Mouse (Mus musculus): Measurements from ENCODE around the gene Cdkal1. TPM values are rescaled to one million over a fixed set of nuclear protein-coding genes. Genes with fewer than 3 reads are reported as not detected.

Gene Cdkal1
- polyA plus RNA-seq, 1 experiment from 2014 or later = 33.9 TPM

DNA sequence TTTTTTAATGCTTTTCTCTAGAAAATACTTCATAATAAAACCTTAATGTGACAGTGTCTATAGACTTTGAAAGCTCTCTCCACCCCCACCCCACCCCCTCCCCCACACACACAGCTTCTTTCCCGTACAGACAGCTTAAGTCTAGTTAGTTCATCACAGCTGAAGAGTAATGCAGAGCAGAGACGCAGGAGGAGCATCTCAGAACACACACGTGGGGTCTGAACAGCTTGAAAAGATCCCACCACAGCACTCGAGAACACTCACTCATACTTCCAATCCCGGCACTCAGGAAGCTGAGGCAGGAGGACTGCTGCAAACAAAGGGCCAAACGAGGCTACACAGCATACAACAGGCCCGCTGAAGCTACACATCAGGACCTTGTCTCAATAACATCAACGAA, 31.1 kb downstream of the Cdkal1 start:
- H3K4me1 ChIP-seq (replicated peaks; ENCODE audit: control insufficient read depth, insufficient read depth, low read length) = peaks cover 15% of the 10 kb centered on the region; the same call in 1 of the 2 replicates
- peak overlapping the region; percentile 49; the same call in 1 of the 2 replicates for H3K27ac ChIP-seq (ENCODE audit: low read depth)
- H3K9me3 ChIP-seq (ENCODE audit: control insufficient read depth, low read length) = no peaks in the 10 kb centered on the region
- DNase-seq (ENCODE audit: low spot score) = peak; percentile 51
- no peak overlapping the region for H3K4me3 ChIP-seq (ENCODE audit: low read depth, low read length)
- no peaks in the 10 kb centered on the region for H3K36me3 ChIP-seq (ENCODE audit: control insufficient read depth, insufficient read depth, low read length)
- no peak overlapping the region for H3K9ac ChIP-seq (ENCODE audit: low read length)
- ATAC-seq (replicated peaks; ENCODE audit: low FRiP score, low TSS enrichment, low read depth) = no peak
- 56% methylated on average over 8 of the region's 8 CpGs for WGBS
- no peaks in the 10 kb centered on the region for H3K27me3 ChIP-seq (replicated peaks; ENCODE audit: control insufficient read depth, insufficient read depth, low read length)
- H3K4me2 ChIP-seq (ENCODE audit: low read length) = no peak overlapping the region

- Histone ChIP-seq H3K4me2 (ENCODE audit: low read length) (no peak overlapping the region), H3K4me3 (ENCODE audit: low read depth, low read length) (no peak overlapping the region), H3K9ac (ENCODE audit: low read length) (no peak overlapping the region), H3K9me3 (ENCODE audit: control insufficient read depth, low read length) (no peaks in the 10 kb centered on the region), H3K27me3 (replicated peaks; ENCODE audit: control insufficient read depth, insufficient read depth, low read length) (no peaks in the 10 kb centered on the region), H3K27ac (ENCODE audit: low read depth) (peak overlapping the region; percentile 49; the same call in 1 of the 2 replicates), H3K36me3 (ENCODE audit: control insufficient read depth, insufficient read depth, low read length) (no peaks in the 10 kb centered on the region), H3K4me1 (replicated peaks; ENCODE audit: control insufficient read depth, insufficient read depth, low read length) (peaks cover 15% of the 10 kb centered on the region; the same call in 1 of the 2 replicates)
- WGBS = 68% methylated on average over 9 of the region's 9 CpGs
- ATAC-seq (replicated peaks; ENCODE audit: low FRiP score, low TSS enrichment, low read depth) = no peak; the same call in 1 of the 2 replicates
- peak; percentile 49 for DNase-seq (ENCODE audit: low spot score)
Measured at GRCm38 (mm10) chr13:29823906-29824305, 31.6 kb downstream of the Cdkal1 start.

DNA sequence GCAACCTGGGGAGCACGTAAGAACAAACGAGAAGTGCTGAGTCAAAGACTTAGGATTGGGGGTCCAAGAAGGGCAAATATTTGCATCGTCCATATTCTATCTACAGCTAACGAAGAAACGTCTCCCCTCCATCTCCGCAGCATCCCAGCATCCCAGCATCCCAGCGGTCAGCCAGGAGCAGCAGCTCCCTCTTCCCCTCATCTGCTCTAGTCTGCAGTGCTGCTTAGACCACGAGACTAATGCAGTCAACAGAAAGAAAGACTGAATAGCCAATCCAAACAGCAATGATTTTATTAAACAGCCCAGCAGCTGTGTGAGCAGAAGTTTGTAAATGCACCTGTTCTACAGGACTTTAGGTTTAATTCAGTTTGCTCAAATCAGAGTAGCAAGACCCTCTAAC, 32.0 kb downstream of the Cdkal1 start:
- Histone ChIP-seq H3K27me3 (replicated peaks; ENCODE audit: control insufficient read depth, insufficient read depth, low read length) (no peaks in the 10 kb centered on the region), H3K4me3 (ENCODE audit: low read depth, low read length) (no peak overlapping the region), H3K36me3 (ENCODE audit: control insufficient read depth, insufficient read depth, low read length) (no peaks in the 10 kb centered on the region), H3K9ac (ENCODE audit: low read length) (no peak overlapping the region), H3K4me1 (replicated peaks; ENCODE audit: control insufficient read depth, insufficient read depth, low read length) (peaks cover 15% of the 10 kb centered on the region; the same call in 1 of the 2 replicates), H3K27ac (ENCODE audit: low read depth) (no peak overlapping the region), H3K9me3 (ENCODE audit: control insufficient read depth, low read length) (no peaks in the 10 kb centered on the region), H3K4me2 (ENCODE audit: low read length) (no peak overlapping the region)
- ATAC-seq (replicated peaks; ENCODE audit: low FRiP score, low TSS enrichment, low read depth) (no peak), DNase-seq (ENCODE audit: low spot score) (no peak)
- 78% methylated on average over 8 of the region's 8 CpGs for whole genome bisulfite sequencing

DNA sequence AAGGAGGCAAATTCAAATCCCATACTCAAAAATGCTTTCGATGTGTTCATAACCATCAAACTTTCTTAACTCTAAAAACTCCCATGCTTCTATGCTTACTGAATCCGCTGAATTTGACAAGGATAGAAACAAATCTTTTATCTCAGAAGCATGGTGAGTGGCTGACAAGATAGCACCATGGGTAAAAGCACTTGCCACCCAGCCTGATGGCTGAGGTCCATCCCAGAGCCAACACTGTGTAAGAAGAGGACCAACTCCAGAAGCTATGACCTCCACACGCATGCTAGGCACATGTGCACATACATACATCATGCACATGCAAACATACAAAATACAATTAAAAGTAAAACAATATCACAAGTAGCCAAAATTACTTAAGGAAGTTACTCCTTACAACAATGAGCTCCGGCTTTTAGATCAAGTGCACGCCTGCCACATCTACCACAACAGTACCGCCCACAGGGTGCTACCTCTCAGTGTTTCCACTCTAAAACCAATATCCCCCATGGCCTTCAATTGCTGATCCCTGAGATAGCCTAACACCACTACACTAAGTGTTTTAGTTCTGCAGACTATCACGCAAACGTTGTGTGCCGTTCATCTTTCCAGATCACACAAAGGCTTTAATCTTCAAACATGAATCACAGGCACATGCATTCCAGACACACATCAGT, 35.4 kb downstream of the Cdkal1 start:
- 0 out of 2 replicates have a peak, but pooled peaks cover 2% of the 10 kb centered on the region for H3K4me1 ChIP-seq (replicated peaks; ENCODE audit: control insufficient read depth, insufficient read depth, low read length)
- 71% methylated on average over 9 of the region's 9 CpGs for WGBS
- DNase-seq (ENCODE audit: low spot score) (peak; percentile 39), ATAC-seq (replicated peaks; ENCODE audit: low FRiP score, low TSS enrichment, low read depth) (no peak)
- no peak overlapping the region for H3K9ac ChIP-seq (ENCODE audit: low read length)
- H3K4me2 ChIP-seq (ENCODE audit: low read length) = no peak overlapping the region
- no peaks in the 10 kb centered on the region for H3K36me3 ChIP-seq (ENCODE audit: control insufficient read depth, insufficient read depth, low read length)
- H3K27ac ChIP-seq (ENCODE audit: low read depth) = no peak overlapping the region
- no peaks in the 10 kb centered on the region for H3K9me3 ChIP-seq (ENCODE audit: control insufficient read depth, low read length)
- H3K27me3 ChIP-seq (replicated peaks; ENCODE audit: control insufficient read depth, insufficient read depth, low read length) = no peaks in the 10 kb centered on the region
- H3K4me3 ChIP-seq (ENCODE audit: low read depth, low read length) = no peak overlapping the region

- Histone ChIP-seq H3K36me3 (ENCODE audit: control insufficient read depth, insufficient read depth, low read length) (no peaks in the 10 kb centered on the region), H3K9me3 (ENCODE audit: control insufficient read depth, low read length) (no peaks in the 10 kb centered on the region), H3K4me3 (ENCODE audit: low read depth, low read length) (no peak overlapping the region), H3K27ac (ENCODE audit: low read depth) (no peak overlapping the region), H3K4me2 (ENCODE audit: low read length) (no peak overlapping the region), H3K4me1 (replicated peaks; ENCODE audit: control insufficient read depth, insufficient read depth, low read length) (no peaks in the 10 kb centered on the region), H3K9ac (ENCODE audit: low read length) (no peak overlapping the region), H3K27me3 (replicated peaks; ENCODE audit: control insufficient read depth, insufficient read depth, low read length) (no peaks in the 10 kb centered on the region)
- DNase-seq (ENCODE audit: low spot score) (peak; percentile 10), ATAC-seq (replicated peaks; ENCODE audit: low FRiP score, low TSS enrichment, low read depth) (no peak)
- WGBS = 81% methylated on average over 3 of the region's 3 CpGs
Measured at GRCm38 (mm10) chr13:29819147-29819546, 36.3 kb downstream of the Cdkal1 start.

GRCm38 (mm10) chr13:29818314-29818713, 37.2 kb downstream of the Cdkal1 start:
- no peaks in the 10 kb centered on the region for H3K36me3 ChIP-seq (ENCODE audit: control insufficient read depth, insufficient read depth, low read length)
- no peak overlapping the region for H3K27ac ChIP-seq (ENCODE audit: low read depth)
- DNase-seq (ENCODE audit: low spot score) = no peak
- no peak for ATAC-seq (replicated peaks; ENCODE audit: low FRiP score, low TSS enrichment, low read depth)
- H3K4me1 ChIP-seq (replicated peaks; ENCODE audit: control insufficient read depth, insufficient read depth, low read length) = no peaks in the 10 kb centered on the region
- 93% methylated on average over 2 of the region's 2 CpGs for WGBS
- H3K27me3 ChIP-seq (replicated peaks; ENCODE audit: control insufficient read depth, insufficient read depth, low read length) = no peaks in the 10 kb centered on the region
- H3K9me3 ChIP-seq (ENCODE audit: control insufficient read depth, low read length) = no peaks in the 10 kb centered on the region
- H3K4me2 ChIP-seq (ENCODE audit: low read length) = no peak overlapping the region
- H3K4me3 ChIP-seq (ENCODE audit: low read depth, low read length) = no peak overlapping the region
- H3K9ac ChIP-seq (ENCODE audit: low read length) = no peak overlapping the region

DNA sequence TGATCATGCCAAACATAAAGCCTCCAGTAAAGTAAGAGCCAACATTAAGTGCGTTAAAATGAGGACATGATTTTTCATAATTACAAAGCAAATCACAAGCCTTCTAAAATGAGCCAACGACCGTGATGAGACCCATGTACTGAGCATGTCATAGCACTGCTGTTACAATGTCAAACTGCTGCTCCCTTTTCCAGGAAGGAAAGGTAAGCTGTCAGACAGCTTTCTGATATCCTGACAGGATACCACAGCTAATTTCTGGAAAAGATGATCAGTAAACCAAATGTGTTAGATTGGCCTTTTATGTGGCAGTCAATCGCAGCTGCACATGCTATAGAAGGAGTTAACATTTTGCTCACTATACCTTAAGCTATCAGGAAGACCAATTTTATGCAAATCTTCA, 44.7 kb downstream of the Cdkal1 start:
- ATAC-seq (replicated peaks; ENCODE audit: low FRiP score, low TSS enrichment, low read depth) = no peak
- H3K9me3 ChIP-seq (ENCODE audit: control insufficient read depth, low read length) = no peaks in the 10 kb centered on the region
- H3K9ac ChIP-seq (ENCODE audit: low read length) = no peak overlapping the region
- peak; percentile 9 for DNase-seq (ENCODE audit: low spot score)
- H3K4me1 ChIP-seq (replicated peaks; ENCODE audit: control insufficient read depth, insufficient read depth, low read length) = no peaks in the 10 kb centered on the region
- no peak overlapping the region for H3K27ac ChIP-seq (ENCODE audit: low read depth)
- no peak overlapping the region for H3K4me2 ChIP-seq (ENCODE audit: low read length)
- WGBS = 81% methylated on average over 4 of the region's 4 CpGs
- no peaks in the 10 kb centered on the region for H3K27me3 ChIP-seq (replicated peaks; ENCODE audit: control insufficient read depth, insufficient read depth, low read length)
- no peaks in the 10 kb centered on the region for H3K36me3 ChIP-seq (ENCODE audit: control insufficient read depth, insufficient read depth, low read length)
- no peak overlapping the region for H3K4me3 ChIP-seq (ENCODE audit: low read depth, low read length)

- ATAC-seq (replicated peaks; ENCODE audit: low FRiP score, low TSS enrichment, low read depth) = no peak
Measured at GRCm38 (mm10) chr13:29808383-29808782, 47.1 kb downstream of the Cdkal1 start.

GRCm38 (mm10) chr13:29807930-29808329, 47.5 kb downstream of the Cdkal1 start:
- Histone ChIP-seq H3K27me3 (replicated peaks; ENCODE audit: control insufficient read depth, insufficient read depth, low read length) (no peaks in the 10 kb centered on the region), H3K4me3 (ENCODE audit: low read depth, low read length) (no peak overlapping the region), H3K4me1 (replicated peaks; ENCODE audit: control insufficient read depth, insufficient read depth, low read length) (no peaks in the 10 kb centered on the region), H3K9ac (ENCODE audit: low read length) (no peak overlapping the region), H3K36me3 (ENCODE audit: control insufficient read depth, insufficient read depth, low read length) (no peaks in the 10 kb centered on the region), H3K9me3 (ENCODE audit: control insufficient read depth, low read length) (no peaks in the 10 kb centered on the region), H3K4me2 (ENCODE audit: low read length) (no peak overlapping the region), H3K27ac (ENCODE audit: low read depth) (no peak overlapping the region)
- ATAC-seq (replicated peaks; ENCODE audit: low FRiP score, low TSS enrichment, low read depth) = no peak
- 95% methylated on average over 3 of the region's 3 CpGs for WGBS
- DNase-seq (ENCODE audit: low spot score) = peak; percentile 7

More at GRCm38 (mm10) chr13:29808383-29808782, 47.1 kb downstream of the Cdkal1 start:
- Histone ChIP-seq H3K9me3 (ENCODE audit: control insufficient read depth, low read length) (no peaks in the 10 kb centered on the region), H3K9ac (ENCODE audit: low read length) (no peak overlapping the region), H3K4me1 (replicated peaks; ENCODE audit: control insufficient read depth, insufficient read depth, low read length) (no peaks in the 10 kb centered on the region), H3K4me3 (ENCODE audit: low read depth, low read length) (no peak overlapping the region), H3K27ac (ENCODE audit: low read depth) (no peak overlapping the region), H3K36me3 (ENCODE audit: control insufficient read depth, insufficient read depth, low read length) (no peaks in the 10 kb centered on the region), H3K4me2 (ENCODE audit: low read length) (no peak overlapping the region), H3K27me3 (replicated peaks; ENCODE audit: control insufficient read depth, insufficient read depth, low read length) (no peaks in the 10 kb centered on the region)
- DNase-seq (ENCODE audit: low spot score) = no peak
- 90% methylated on average over 3 of the region's 3 CpGs for WGBS

Measured in intestine, embryonic 14.5 days (tissue).